Mouse (Mus musculus) adrenal gland, adult 2 months (tissue): ENCODE measurements around the gene Gsk3a. TPM values are rescaled to one million over a fixed set of nuclear protein-coding genes. Genes with fewer than 3 reads are reported as not detected.
A peak's percentile ranks its signal among the peaks of the same experiment; 100 is the strongest.

ENCODE experiments used
- DNase-seq: peaks from one replicate; pipeline ENCODE4 v3.0.0; 2021
- polyA plus RNA-seq: library from polyadenylated mRNA; depleted of rRNA; stranded (reverse); fragments of >200 nt; gene quantifications from 2 replicates; pipeline ENCODE4 v1.2.3, GENCODE M21; 2012
- total RNA-seq, 2 experiments: library from RNA; stranded (reverse); gene quantifications; 2 replicates each; pipeline ENCODE4 v1.2.3; 2021

The Gsk3a gene
- total and polyA plus RNA-seq, 3 experiments: 98.9 to 150 (median 107) TPM

GRCm38 (mm10) chr7:25221102-25221883 is 16.4 kb downstream of the Gsk3a start, which contains the start of gene Zfp526:
TSS of gene Zfp526 (plus strand) at chr7:25221425.
- DNase-seq: peak; percentile 99

GRCm38 (mm10) chr7:25220457-25221101 is 17.1 kb downstream of the Gsk3a start, which contains the start of gene Dedd2:
TSS of gene Dedd2 (minus strand) at chr7:25220615.
- DNase-seq: peak; percentile 68

DNA sequence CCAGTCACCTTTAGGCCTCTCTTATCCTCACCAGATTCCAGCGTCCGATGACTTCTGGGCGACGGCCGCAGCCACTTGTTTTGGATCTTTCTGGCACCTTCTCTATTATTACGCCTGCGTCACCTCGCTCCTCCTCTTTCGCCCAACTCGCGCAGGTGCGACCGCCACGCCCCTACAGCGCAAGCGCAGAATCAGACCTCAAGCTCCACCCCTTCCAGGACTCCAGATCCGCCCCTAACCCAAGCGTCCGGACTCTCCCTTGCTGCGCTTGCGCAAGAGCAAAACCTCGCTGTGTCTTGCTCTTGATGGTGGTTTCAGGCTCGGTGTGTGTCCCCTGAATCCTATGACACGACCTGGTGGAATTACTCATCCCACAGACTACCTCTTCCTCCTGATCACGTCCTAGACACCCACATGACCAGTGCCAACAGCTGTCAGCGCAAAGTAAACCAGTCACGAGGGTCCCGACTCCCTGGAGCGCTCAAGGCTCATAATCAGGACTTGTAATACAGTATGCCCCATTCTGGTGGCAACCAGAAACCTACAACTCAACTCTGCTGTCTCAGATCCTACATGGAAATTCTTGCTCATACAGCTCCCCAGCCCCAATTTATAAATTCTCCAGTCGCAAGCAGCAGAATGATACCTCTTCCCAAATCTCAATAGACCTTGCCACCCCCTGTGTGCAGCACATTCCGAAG is 17.7 kb downstream of the Gsk3a start:
- DNase-seq: peak; percentile 98

- DNase-seq: no peak
These were observed 18.3 kb downstream of the Gsk3a start for GRCm38 (mm10) chr7:25219416-25219750.

DNA sequence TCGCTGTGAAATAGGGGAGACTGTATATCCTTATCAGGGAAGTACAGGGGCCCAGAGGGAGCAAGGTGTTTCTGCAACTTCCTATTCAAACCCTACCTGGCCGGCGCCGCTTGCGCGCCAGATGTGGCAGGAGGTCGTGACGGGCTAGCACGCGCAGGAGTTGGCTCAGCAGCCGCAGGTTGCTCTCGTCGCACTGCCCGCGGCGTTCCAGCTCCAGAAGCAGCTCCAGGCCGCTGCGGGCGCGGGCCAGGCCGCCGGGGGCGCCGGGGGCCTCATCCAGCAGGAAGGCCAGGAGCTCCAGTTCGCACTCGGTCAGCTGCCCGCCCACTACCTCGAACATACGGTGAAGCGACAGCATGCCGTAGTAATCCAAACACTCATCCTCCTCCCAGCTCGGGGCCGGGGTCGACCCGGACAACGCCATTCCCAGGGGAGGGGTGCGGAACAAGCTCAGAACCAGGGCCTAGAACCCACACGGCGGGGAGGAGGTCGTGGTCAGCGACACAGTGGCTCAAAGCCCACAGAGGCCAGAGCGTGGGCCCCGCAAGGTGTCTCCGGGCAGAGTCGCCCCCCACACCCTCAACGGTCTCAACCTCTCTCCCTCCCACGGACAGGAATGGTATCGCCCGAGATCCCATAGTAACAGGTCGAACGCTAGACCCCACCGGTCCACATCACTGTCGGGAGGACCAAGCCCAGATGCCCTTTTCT is 18.8 kb downstream of the Gsk3a start:
- DNase-seq: peak; percentile 69

- no peak for DNase-seq
These were observed 19.8 kb downstream of the Gsk3a start for GRCm38 (mm10) chr7:25217653-25218395.

- DNase-seq: no peak
These were observed 23.5 kb downstream of the Gsk3a start for GRCm38 (mm10) chr7:25214172-25214571.

GRCm38 (mm10) chr7:25213099-25213498 is 24.6 kb downstream of the Gsk3a start:
- no peak for DNase-seq

DNA sequence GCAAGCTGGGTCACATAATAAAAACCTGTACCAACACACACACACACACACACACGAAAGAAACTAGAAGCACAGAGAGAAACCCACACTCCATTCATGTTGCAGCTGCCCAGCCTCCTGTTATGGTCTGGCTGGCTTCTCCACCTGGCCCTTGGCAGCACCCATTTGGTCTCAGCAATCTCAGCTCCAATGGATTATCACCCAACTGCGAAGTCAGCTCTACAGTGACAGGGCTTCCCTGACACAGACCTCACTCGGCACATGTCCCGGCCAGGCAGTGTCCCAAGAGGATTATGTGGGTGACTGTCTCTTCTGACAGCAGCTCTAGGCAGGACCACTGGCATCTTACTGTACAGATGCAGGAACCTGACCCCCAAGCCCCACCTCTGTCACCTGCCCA is 27.2 kb downstream of the Gsk3a start:
- no peak for DNase-seq

- no peak for DNase-seq
These were observed 28.5 kb downstream of the Gsk3a start for GRCm38 (mm10) chr7:25209161-25209622.

- DNase-seq: no peak
These were observed 31.4 kb downstream of the Gsk3a start for GRCm38 (mm10) chr7:25206094-25206830.

GRCm38 (mm10) chr7:25205355-25206093 is 32.1 kb downstream of the Gsk3a start:
- DNase-seq: no peak

GRCm38 (mm10) chr7:25203624-25204023 is 34.0 kb downstream of the Gsk3a start:
- DNase-seq: no peak

DNA sequence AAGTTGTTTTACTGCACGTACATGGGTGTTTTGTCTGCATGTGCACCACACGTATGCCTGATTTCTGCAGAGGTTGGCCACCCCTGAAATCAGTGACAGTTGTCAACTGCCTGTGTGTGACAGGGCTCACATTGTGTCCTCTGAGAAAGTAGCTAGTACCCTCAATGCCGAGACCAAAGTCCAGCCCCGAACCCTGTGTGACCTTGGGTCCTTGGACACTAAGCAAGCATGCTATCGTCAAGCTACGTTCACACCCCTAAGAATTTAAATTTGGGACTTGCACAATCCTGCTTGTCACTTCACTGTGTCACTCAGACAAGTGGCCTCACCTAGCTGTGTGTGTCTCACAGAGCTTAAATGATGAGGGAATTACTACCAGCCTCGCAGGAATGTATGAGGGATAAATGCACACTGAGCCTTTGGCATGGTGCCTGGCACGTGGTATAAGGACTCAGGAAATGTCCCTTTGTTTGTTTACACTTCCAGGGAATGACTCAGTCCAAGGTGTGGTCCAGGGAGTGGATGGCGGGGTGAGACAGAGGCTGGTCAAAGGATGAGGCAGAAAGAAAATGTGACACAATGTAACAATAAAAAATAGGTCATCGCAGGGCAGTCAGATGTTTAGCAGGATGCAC is 40.1 kb downstream of the Gsk3a start:
- no peak for DNase-seq

DNA sequence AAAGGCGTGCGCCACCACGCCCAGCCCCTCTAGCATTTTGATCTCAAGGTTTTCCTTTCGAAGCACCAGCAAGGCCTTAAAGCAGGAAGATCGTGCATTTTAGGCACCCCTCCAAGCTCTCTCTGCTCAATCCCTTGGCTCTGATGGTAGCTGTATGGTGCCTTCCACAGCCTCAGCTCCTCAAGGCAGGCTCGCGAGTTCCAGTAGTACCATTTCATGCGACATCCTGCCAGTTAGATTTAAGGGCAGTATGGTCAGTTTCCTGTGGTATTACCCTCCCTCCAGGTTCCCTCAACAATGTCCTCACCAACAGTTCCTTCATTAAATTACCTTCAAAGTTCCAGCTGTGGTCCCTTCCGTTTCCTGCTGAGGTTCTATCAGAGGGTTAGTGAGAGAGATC is 41.5 kb downstream of the Gsk3a start:
- no peak for DNase-seq

DNA sequence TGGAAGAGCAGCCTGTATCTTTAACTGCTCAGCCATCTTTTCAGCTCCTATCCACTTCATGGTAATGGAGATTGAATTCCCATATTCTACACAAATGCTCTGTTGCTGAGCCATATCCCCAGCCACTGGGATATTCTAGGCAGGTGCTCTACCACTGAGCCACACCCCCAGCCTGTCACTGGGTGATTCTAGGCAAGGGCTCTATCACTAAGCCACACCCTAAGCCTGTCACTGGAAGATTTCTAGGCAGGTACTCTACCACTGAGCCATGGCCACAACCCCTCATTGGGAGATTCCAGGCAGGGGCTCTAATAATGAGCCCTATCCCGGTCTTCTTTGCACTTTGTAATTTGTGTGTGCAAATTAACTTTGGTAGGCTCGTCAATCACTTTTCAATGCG is 42.5 kb downstream of the Gsk3a start:
- no peak for DNase-seq

DNA sequence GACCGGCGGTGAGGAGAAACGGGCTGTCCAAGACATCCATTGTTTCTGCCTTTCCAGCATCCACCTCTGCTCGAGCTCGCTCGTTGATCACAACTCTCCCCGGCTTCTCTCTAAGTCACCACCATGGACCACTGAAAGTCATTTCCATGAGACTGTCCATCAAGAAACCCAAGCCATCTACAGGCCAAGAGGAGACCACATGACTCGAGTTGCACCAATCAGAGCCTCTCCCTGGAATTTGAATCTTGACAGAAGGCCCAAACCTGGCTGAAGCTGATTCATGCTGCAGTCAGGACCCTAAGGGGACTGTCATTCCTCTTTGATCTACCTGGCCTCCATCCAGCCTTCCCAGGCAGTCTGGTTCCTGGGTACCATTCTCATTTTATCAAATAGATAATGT is 45.5 kb downstream of the Gsk3a start:
- DNase-seq: no peak

- DNase-seq: no peak
These were observed 46.8 kb downstream of the Gsk3a start for GRCm38 (mm10) chr7:25190806-25191205.
